Mouse (Mus musculus) mesoderm, embryonic 11.5 days (tissue): ENCODE results near the gene Dvl1.
A peak's percentile ranks its signal among the peaks of the same experiment; 100 is the strongest.

Experiments used
- DNase-seq: peaks from one replicate; pipeline ENCODE4 v3.0.0-alpha.2; 2012; ENCODE audit warnings: low read depth, low spot score

Gene Dvl1

GRCm38 (mm10) chr4:155839483-155839910, 7.7 kb upstream of the Dvl1 start, which contains the start of gene Mxra8:
TSS of gene Mxra8 (plus strand) at chr4:155839680.
- peak; percentile 89 for DNase-seq

- peak; percentile 7 for DNase-seq
Observed at GRCm38 (mm10) chr4:155840076-155841002, 6.9 kb upstream of the Dvl1 start.

GRCm38 (mm10) chr4:155841003-155841454, 6.2 kb upstream of the Dvl1 start:
- peak; percentile 64 for DNase-seq

GRCm38 (mm10) chr4:155841651-155842270, 5.4 kb upstream of the Dvl1 start:
- DNase-seq, result no peak

- no peak for DNase-seq
Observed at GRCm38 (mm10) chr4:155843231-155843630, 4.0 kb upstream of the Dvl1 start.

GRCm38 (mm10) chr4:155847591-155848352, 570 bp downstream of the Dvl1 start:
- DNase-seq, result peak; percentile 44

GRCm38 (mm10) chr4:155848434-155849095, 1.4 kb downstream of the Dvl1 start:
- no peak for DNase-seq

- DNase-seq, result no peak
Observed at GRCm38 (mm10) chr4:155849391-155849790, 2.2 kb downstream of the Dvl1 start.

- DNase-seq, result no peak
Observed at GRCm38 (mm10) chr4:155849792-155850451, 2.7 kb downstream of the Dvl1 start.

GRCm38 (mm10) chr4:155851368-155851767, 4.2 kb downstream of the Dvl1 start:
- no peak for DNase-seq

- no peak for DNase-seq
Observed at GRCm38 (mm10) chr4:155851951-155852411, 4.8 kb downstream of the Dvl1 start.

GRCm38 (mm10) chr4:155853421-155853820, 6.2 kb downstream of the Dvl1 start:
- no peak for DNase-seq

- DNase-seq, result no peak
Observed at GRCm38 (mm10) chr4:155854991-155855390, 7.8 kb downstream of the Dvl1 start.

GRCm38 (mm10) chr4:155856071-155856470, 8.9 kb downstream of the Dvl1 start:
- DNase-seq, result no peak

- no peak for DNase-seq
Observed at GRCm38 (mm10) chr4:155856881-155857280, 9.7 kb downstream of the Dvl1 start.

- DNase-seq, result peak; percentile 81
Observed at GRCm38 (mm10) chr4:155859318-155859717, 12.1 kb downstream of the Dvl1 start.

GRCm38 (mm10) chr4:155861787-155862186, 14.6 kb downstream of the Dvl1 start:
- no peak for DNase-seq

GRCm38 (mm10) chr4:155863001-155863400, 15.8 kb downstream of the Dvl1 start, which contains the start of gene Tas1r3:
TSS of gene Tas1r3 (minus strand) at chr4:155863362.
- no peak for DNase-seq

GRCm38 (mm10) chr4:155868614-155869298, 21.6 kb downstream of the Dvl1 start:
- no peak for DNase-seq
